In genomic region chr11:69419813-69420553, GRCm38 (mm10) we compare ENCODE assay signal across 8 mouse cellular contexts. TPM values are rescaled to one million over a fixed set of nuclear protein-coding genes. Genes with fewer than 3 reads are reported as not detected.
A peak's percentile ranks its signal among the peaks of the same experiment; 100 is the strongest.
DNase-seq lines count a peak whose midpoint lies in the region; ATAC-seq and TF ChIP-seq lines count a peak whose summit lies in the region.

No protein-coding gene starts in this region.

- no peaks in the 10 kb centered on the region for H3K9me3 ChIP-seq in embryonic facial prominence, embryonic 14.5 days (ENCODE audit: control insufficient read depth, low read length)
- no peaks in the 10 kb centered on the region for H3K9me3 ChIP-seq in limb, embryonic 10.5 days (replicated peaks)
- no peaks in the 10 kb centered on the region for H3K9me3 ChIP-seq in midbrain, embryonic 10.5 days (replicated peaks)

- H3K27ac ChIP-seq in embryonic facial prominence, embryonic 14.5 days (replicated peaks; ENCODE audit: low read depth, low read length), result peak overlapping the region; percentile 73
- peak overlapping the region; percentile 100 for H3K27ac ChIP-seq in limb, embryonic 10.5 days
- peak overlapping the region; percentile 99 for H3K27ac ChIP-seq in midbrain, embryonic 10.5 days (replicated peaks)
- peak overlapping the region; percentile 53 for H3K27ac ChIP-seq in thymus, adult 2 months (ENCODE audit: control insufficient read depth, insufficient read depth, low read length)

- H3K79me2 ChIP-seq in C2C12 (ENCODE audit: control insufficient read depth, insufficient read depth), result peaks cover 16% of the 10 kb centered on the region

- TF ChIP-seq CTCF in C2C12 (IDR thresholded peaks at IDR 0.05; ENCODE audit: control insufficient read depth, insufficient read depth, insufficient read length), result no peak
- no peak for TF ChIP-seq CTCF in thymus, adult 2 months (IDR thresholded peaks at IDR 0.05; ENCODE audit: borderline replicate concordance, control insufficient read depth, extremely low read depth, insufficient read depth, low read length, poor library complexity)

- peak overlapping the region; percentile 92 for H3K4me2 ChIP-seq in embryonic facial prominence, embryonic 14.5 days (ENCODE audit: low read depth, low read length)

- peak; percentile 76 for DNase-seq in NIH3T3 (ENCODE audit: low read depth)
- DNase-seq in embryonic facial prominence, embryonic 14.5 days (ENCODE audit: low spot score), result no peak
- peak; percentile 68 to 69 for DNase-seq in heart, postnatal 14 days
- DNase-seq in limb, embryonic 10.5 days (ENCODE audit: low spot score), result peak; percentile 72
- DNase-seq in midbrain, embryonic 10.5 days (ENCODE audit: low spot score), result peak; percentile 62
- DNase-seq in thymus, adult 2 months, result no peak

- peaks cover 3% of the 10 kb centered on the region for H3K79me3 ChIP-seq in C2C12 (ENCODE audit: low read depth)

- H3K27me3 ChIP-seq in C2C12 (ENCODE audit: control insufficient read depth, insufficient read depth, insufficient read length), result peaks cover 6% of the 10 kb centered on the region
- peaks cover 23% of the 10 kb centered on the region for H3K27me3 ChIP-seq in embryonic facial prominence, embryonic 14.5 days (replicated peaks; ENCODE audit: control insufficient read depth, insufficient read depth, low read length)
- H3K27me3 ChIP-seq in limb, embryonic 10.5 days (ENCODE audit: low read depth, poor library complexity, severe bottlenecking), result peaks cover 38% of the 10 kb centered on the region
- peaks cover 43% of the 10 kb centered on the region for H3K27me3 ChIP-seq in midbrain, embryonic 10.5 days (ENCODE audit: low read depth, poor library complexity, severe bottlenecking)
- H3K27me3 ChIP-seq in thymus, adult 2 months (ENCODE audit: control insufficient read depth, insufficient read depth, low read length), result no peaks in the 10 kb centered on the region

- peaks cover 22% of the 10 kb centered on the region for H3K4me1 ChIP-seq in embryonic facial prominence, embryonic 14.5 days (ENCODE audit: control insufficient read depth, insufficient read depth, low read length)
- H3K4me1 ChIP-seq in limb, embryonic 10.5 days, result peaks cover 67% of the 10 kb centered on the region
- H3K4me1 ChIP-seq in midbrain, embryonic 10.5 days, result peaks cover 69% of the 10 kb centered on the region
- H3K4me1 ChIP-seq in thymus, adult 2 months (replicated peaks; ENCODE audit: control insufficient read depth, insufficient read depth, low read length), result peaks cover 37% of the 10 kb centered on the region

- intact Hi-C loops in heart, postnatal 14 days (cut with DNase I), result loop anchor here (2.0 to 10.0 kb wide), 2 partner anchors 21 to 325 kb away; partner anchors contain the start of genes Per1 and Tmem88

- peak overlapping the region; percentile 16 for H3K4me3 ChIP-seq in C2C12 (ENCODE audit: insufficient read depth, poor library complexity, severe bottlenecking)
- peak overlapping the region; percentile 77 for H3K4me3 ChIP-seq in embryonic facial prominence, embryonic 14.5 days (ENCODE audit: low read depth, low read length)
- H3K4me3 ChIP-seq in limb, embryonic 10.5 days, result peak overlapping the region; percentile 87
- H3K4me3 ChIP-seq in midbrain, embryonic 10.5 days, result peak overlapping the region; percentile 93
- peak overlapping the region; percentile 38 for H3K4me3 ChIP-seq in thymus, adult 2 months (ENCODE audit: control insufficient read depth, insufficient read depth, low read length)

- H3K36me3 ChIP-seq in C2C12 (ENCODE audit: control insufficient read depth, insufficient read depth), result no peaks in the 10 kb centered on the region
- no peaks in the 10 kb centered on the region for H3K36me3 ChIP-seq in embryonic facial prominence, embryonic 14.5 days (ENCODE audit: control insufficient read depth, insufficient read depth, low read length)
- no peaks in the 10 kb centered on the region for H3K36me3 ChIP-seq in limb, embryonic 10.5 days
- no peaks in the 10 kb centered on the region for H3K36me3 ChIP-seq in midbrain, embryonic 10.5 days
- H3K36me3 ChIP-seq in thymus, adult 2 months (ENCODE audit: control insufficient read depth, insufficient read depth, low read length), result no peaks in the 10 kb centered on the region

- no peak for TF ChIP-seq POLR2A in thymus, adult 2 months (IDR thresholded peaks at IDR 0.05; ENCODE audit: control insufficient read depth, extremely low read depth, insufficient read depth, low read length, poor library complexity)

- under 1% methylated on average over 27 of the region's 31 CpGs for WGBS in embryonic facial prominence, embryonic 14.5 days
- WGBS in limb, embryonic 10.5 days, result under 1% methylated on average over 30 of the region's 31 CpGs
- WGBS in midbrain, embryonic 10.5 days, result under 1% methylated on average over 31 of the region's 31 CpGs
- 2% methylated on average over 29 of the region's 31 CpGs for WGBS in thymus, adult 2 months

- ATAC-seq in embryonic facial prominence, embryonic 14.5 days (ENCODE audit: low read depth), result no peak
- no peak for ATAC-seq in monocyte, adult 5-6 weeks (replicated peaks; ENCODE audit: insufficient number of reproducible peaks, low FRiP score, low TSS enrichment, poor library complexity, severe bottlenecking)

- peak overlapping the region; percentile 57 for H3K9ac ChIP-seq in embryonic facial prominence, embryonic 14.5 days (ENCODE audit: low read depth, low read length)

- H3ac ChIP-seq in C2C12 (ENCODE audit: control insufficient read depth, insufficient read length, low read depth), result peak overlapping the region; percentile 4

TF ChIP-seq in C2C12, 6 proteins besides CTCF, POLR2A, EP300 and RAD21:
- TF ChIP-seq USF1 (IDR thresholded peaks at IDR 0.05; ENCODE audit: low read depth) (no peak), FOSL1 (IDR thresholded peaks at IDR 0.05; ENCODE audit: insufficient read depth, low read length, poor library complexity, severe bottlenecking) (no peak)

RNA-seq across cellular contexts. Expression of gene Kdm6b, which starts 6.5 kb away (rescaled TPM):
- polyA plus RNA-seq in C2C12 (2012; fragmentation: generic; extraction: Trizol), result 9.0 TPM
- 24.2 and 24.3 TPM in 2 replicates for polyA plus RNA-seq in embryonic facial prominence, embryonic 14.5 days (2014; fragmentation: Nextera tagmentation; extraction: Ambion mirVana)
- total RNA-seq in heart, postnatal 14 days (2021), result 10 to 100 TPM; 45.7 to 50.6 TPM
- polyA plus RNA-seq in limb, embryonic 10.5 days (2016; fragmentation: Nextera tagmentation; extraction: Ambion mirVana), result 36.6 and 40.8 TPM in 2 replicates
- polyA plus RNA-seq in midbrain, embryonic 10.5 days (2016; fragmentation: Nextera tagmentation; extraction: Ambion mirVana), result 31.8 and 37.1 TPM in 2 replicates
- 61.0 and 77.3 TPM in 2 replicates for polyA plus RNA-seq in thymus, adult 2 months (2012; rRNA removed)
- total RNA-seq in monocyte, adult 5-6 weeks (2017), result 14.3 to 27.5 TPM (median 16.8 TPM) in 3 replicates

RNA-seq across cellular contexts. Expression of gene Tmem88, which starts 21.9 kb away (rescaled TPM):
- polyA plus RNA-seq in C2C12 (2012; fragmentation: generic; extraction: Trizol), result 0.16 TPM
- 19.2 and 21.0 TPM in 2 replicates for polyA plus RNA-seq in embryonic facial prominence, embryonic 14.5 days (2014; fragmentation: Nextera tagmentation; extraction: Ambion mirVana)
- 10 to 100 TPM; 37.4 to 39.6 TPM for total RNA-seq in heart, postnatal 14 days (2021)
- 23.0 and 24.7 TPM in 2 replicates for polyA plus RNA-seq in limb, embryonic 10.5 days (2016; fragmentation: Nextera tagmentation; extraction: Ambion mirVana)
- 16.9 and 21.4 TPM in 2 replicates for polyA plus RNA-seq in midbrain, embryonic 10.5 days (2016; fragmentation: Nextera tagmentation; extraction: Ambion mirVana)
- polyA plus RNA-seq in thymus, adult 2 months (2012; rRNA removed), result 7.3 and 9.3 TPM in 2 replicates
- 3.1 to 3.8 TPM in 2 of 3 replicates, not detected in the other for total RNA-seq in monocyte, adult 5-6 weeks (2017)

RNA-seq across cellular contexts. Expression of gene Cyb5d1, which starts 24.6 kb away (rescaled TPM):
- polyA plus RNA-seq in C2C12 (2012; fragmentation: generic; extraction: Trizol), result 22.8 TPM
- 23.8 and 24.2 TPM in 2 replicates for polyA plus RNA-seq in embryonic facial prominence, embryonic 14.5 days (2014; fragmentation: Nextera tagmentation; extraction: Ambion mirVana)
- 10 to 100 TPM; 25.0 to 29.3 TPM for total RNA-seq in heart, postnatal 14 days (2021)
- polyA plus RNA-seq in limb, embryonic 10.5 days (2016; fragmentation: Nextera tagmentation; extraction: Ambion mirVana), result 45.2 and 51.6 TPM in 2 replicates
- polyA plus RNA-seq in midbrain, embryonic 10.5 days (2016; fragmentation: Nextera tagmentation; extraction: Ambion mirVana), result 50.4 and 57.3 TPM in 2 replicates
- 37.2 and 41.5 TPM in 2 replicates for polyA plus RNA-seq in thymus, adult 2 months (2012; rRNA removed)
- total RNA-seq in monocyte, adult 5-6 weeks (2017), result 19.2 to 55.3 TPM (median 20.9 TPM) in 3 replicates

RNA-seq across cellular contexts. Expression of gene Naa38, which starts 24.7 kb away (rescaled TPM):
- 229 TPM for polyA plus RNA-seq in C2C12 (2012; fragmentation: generic; extraction: Trizol)
- polyA plus RNA-seq in embryonic facial prominence, embryonic 14.5 days (2014; fragmentation: Nextera tagmentation; extraction: Ambion mirVana), result 160 and 177 TPM in 2 replicates
- total RNA-seq in heart, postnatal 14 days (2021), result 10 to 100 TPM; 85.4 to 91.7 TPM
- 140 and 151 TPM in 2 replicates for polyA plus RNA-seq in limb, embryonic 10.5 days (2016; fragmentation: Nextera tagmentation; extraction: Ambion mirVana)
- polyA plus RNA-seq in midbrain, embryonic 10.5 days (2016; fragmentation: Nextera tagmentation; extraction: Ambion mirVana), result 145 and 146 TPM in 2 replicates
- 139 and 170 TPM in 2 replicates for polyA plus RNA-seq in thymus, adult 2 months (2012; rRNA removed)
- 51.4 to 93.3 TPM (median 54.6 TPM) in 3 replicates for total RNA-seq in monocyte, adult 5-6 weeks (2017)

RNA-seq across cellular contexts. Expression of gene Chd3, which starts 50.8 kb away (rescaled TPM):
- 100 TPM for polyA plus RNA-seq in C2C12 (2012; fragmentation: generic; extraction: Trizol)
- 68.9 and 73.3 TPM in 2 replicates for polyA plus RNA-seq in embryonic facial prominence, embryonic 14.5 days (2014; fragmentation: Nextera tagmentation; extraction: Ambion mirVana)
- total RNA-seq in heart, postnatal 14 days (2021), result 10 to 100 TPM; 45.4 to 47.4 TPM
- 35.1 and 70.5 TPM in 2 replicates for polyA plus RNA-seq in limb, embryonic 10.5 days (2016; fragmentation: Nextera tagmentation; extraction: Ambion mirVana)
- 41.7 and 50.6 TPM in 2 replicates for polyA plus RNA-seq in midbrain, embryonic 10.5 days (2016; fragmentation: Nextera tagmentation; extraction: Ambion mirVana)
- 278 and 280 TPM in 2 replicates for polyA plus RNA-seq in thymus, adult 2 months (2012; rRNA removed)
- 76.7 to 192 TPM (median 86.2 TPM) in 3 replicates for total RNA-seq in monocyte, adult 5-6 weeks (2017)

Comparison
In these comparisons a context has a peak if more than half of its experiments do, and no peak if none do; other contexts are left out.
1. H3K4me3 ChIP-seq: peak in every context shown above with its lines; median percentile 93 in midbrain, embryonic 10.5 days; 87 in limb, embryonic 10.5 days; 77 in embryonic facial prominence, embryonic 14.5 days; 38 in thymus, adult 2 months; 16 in C2C12.
2. DNase-seq: peak in NIH3T3 (single experiment), heart, postnatal 14 days (2 of 2), limb, embryonic 10.5 days (single experiment) and midbrain, embryonic 10.5 days (single experiment); none in embryonic facial prominence, embryonic 14.5 days (single experiment) and thymus, adult 2 months (single experiment).
3. Peak in every context shown above with its lines, with median percentiles within 50 percentile points of each other: H3K27ac ChIP-seq.